Mouse (Mus musculus) layer of hippocampus, postnatal 25 days (tissue): Measurements from ENCODE around the gene Bbx. TPM values are rescaled to one million over a fixed set of nuclear protein-coding genes. Genes with fewer than 3 reads are reported as not detected.

Source experiments
- DNase-seq, 2 experiments: peaks; one replicate each; pipeline ENCODE4 v3.0.0; 2022; ENCODE audit warnings: mixed read lengths in 2 of 2, low spot score in 1 of 2; ENCODE audit errors: extremely low spot score in 1 of 2
- total RNA-seq, 2 experiments: library from RNA; stranded (reverse); gene quantifications; 2 replicates each; pipeline ENCODE4 v1.2.3; 2021

Bbx gene
- 10 to 100 TPM; 20.9 to 21.3 TPM for total RNA-seq

- DNase-seq = peak; percentile 96 to 99
Observed at GRCm38 (mm10) chr16:50432062-50432878, at the start of gene Bbx. Gene Bbx (minus strand): TSS chr16:50432390.

DNA sequence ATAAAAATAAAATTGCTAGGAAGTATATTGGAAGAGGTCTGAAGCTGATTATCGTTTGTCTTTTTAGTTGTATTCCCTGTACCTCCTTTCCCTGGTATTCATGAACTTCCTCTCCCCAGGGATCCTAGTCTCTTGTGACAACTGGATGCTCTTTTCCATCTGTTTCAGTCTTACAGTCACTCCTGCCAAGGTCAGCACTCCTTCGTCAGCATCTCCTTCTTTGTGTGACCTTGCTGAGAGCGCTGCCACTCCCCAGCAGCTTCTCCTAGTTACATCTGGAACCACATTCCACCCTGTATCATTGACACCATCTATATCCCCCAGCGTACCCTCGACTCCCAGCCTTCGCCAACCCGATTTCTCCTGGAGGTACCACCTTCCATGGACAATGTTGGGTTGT, 49.7 kb upstream of the Bbx start:
- no peak for DNase-seq

DNA sequence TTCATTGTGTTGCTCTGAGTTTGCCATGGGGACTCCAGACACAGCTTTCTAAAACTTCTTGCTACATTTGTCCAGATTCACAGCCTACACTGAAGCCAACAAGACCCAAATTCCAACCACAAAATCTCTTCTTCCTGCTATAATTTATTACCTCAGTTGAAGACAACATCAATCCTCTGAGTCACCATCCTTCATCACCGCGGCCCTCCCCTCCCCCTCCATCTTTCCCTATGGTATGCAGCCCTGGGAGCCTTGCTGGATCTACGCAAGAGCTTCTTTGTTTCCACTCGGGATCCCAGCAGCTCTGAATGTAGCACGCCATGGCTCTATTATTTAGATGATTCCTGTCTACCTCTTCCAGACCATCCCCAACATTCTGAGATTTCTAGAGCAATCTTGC, 49.2 kb upstream of the Bbx start:
- DNase-seq = no peak

DNA sequence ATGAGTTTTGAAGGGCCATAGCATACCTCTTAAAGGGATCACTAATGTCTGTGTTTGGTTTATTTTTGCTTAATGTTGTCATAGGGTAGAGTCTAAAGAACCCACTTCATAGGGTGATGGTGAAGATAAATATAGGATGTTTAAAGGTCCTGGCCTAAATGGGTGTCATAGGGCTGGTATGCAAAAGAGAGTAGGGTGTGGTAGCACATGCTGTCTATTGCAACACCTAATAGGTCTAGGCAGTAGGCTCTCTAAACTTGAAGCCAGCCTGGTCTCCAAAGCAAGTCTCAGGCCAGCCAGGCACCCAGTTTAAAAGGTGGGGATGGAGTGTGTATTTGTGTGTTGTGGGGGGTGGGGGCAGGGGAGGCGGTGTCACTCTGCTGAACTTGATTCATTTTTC, 46.5 kb upstream of the Bbx start:
- DNase-seq = no peak

GRCm38 (mm10) chr16:50477628-50478027, 45.4 kb upstream of the Bbx start:
- DNase-seq = no peak

DNA sequence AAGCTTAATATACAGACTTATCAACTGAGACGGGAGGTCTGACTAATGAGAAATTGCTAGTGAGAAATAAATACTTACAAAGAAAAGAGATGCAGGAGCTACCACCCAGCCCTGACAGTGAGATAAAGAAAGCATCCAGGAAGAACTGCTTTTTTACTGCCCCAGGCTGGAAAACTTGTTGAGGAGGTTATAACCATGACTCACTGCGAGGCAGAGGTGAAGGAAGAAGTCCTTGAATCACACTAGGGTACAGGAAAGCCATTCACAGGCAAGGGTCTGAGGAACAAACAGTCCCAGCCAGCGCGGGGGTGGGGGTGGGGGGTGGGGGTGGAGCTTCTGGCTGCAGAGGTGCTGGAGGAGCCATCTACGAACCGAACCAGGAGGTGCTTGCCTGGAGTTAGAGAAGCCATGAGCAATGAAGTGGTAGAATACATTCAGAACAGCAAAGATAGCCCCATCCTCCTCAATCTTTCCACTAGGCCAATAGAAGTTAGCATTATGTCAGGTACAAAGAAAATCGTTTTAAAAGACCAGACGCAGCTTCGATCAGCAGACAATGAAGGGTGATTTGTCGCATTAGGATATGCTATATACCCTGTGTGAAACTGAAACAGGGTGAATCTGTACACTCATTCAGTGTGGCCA, 30.2 kb upstream of the Bbx start:
- DNase-seq = no peak

GRCm38 (mm10) chr16:50459146-50459545, 27.0 kb upstream of the Bbx start:
- no peak for DNase-seq

- no peak for DNase-seq
Observed at GRCm38 (mm10) chr16:50456053-50456452, 23.9 kb upstream of the Bbx start.

- no peak for DNase-seq
Observed at GRCm38 (mm10) chr16:50449086-50449485, 16.9 kb upstream of the Bbx start.

GRCm38 (mm10) chr16:50445014-50445413, 12.8 kb upstream of the Bbx start:
- DNase-seq = no peak

GRCm38 (mm10) chr16:50438816-50439215, 6.6 kb upstream of the Bbx start:
- DNase-seq = no peak

- no peak for DNase-seq
Observed at GRCm38 (mm10) chr16:50437788-50438187, 5.6 kb upstream of the Bbx start.

GRCm38 (mm10) chr16:50437331-50437730, 5.1 kb upstream of the Bbx start:
- no peak for DNase-seq

DNA sequence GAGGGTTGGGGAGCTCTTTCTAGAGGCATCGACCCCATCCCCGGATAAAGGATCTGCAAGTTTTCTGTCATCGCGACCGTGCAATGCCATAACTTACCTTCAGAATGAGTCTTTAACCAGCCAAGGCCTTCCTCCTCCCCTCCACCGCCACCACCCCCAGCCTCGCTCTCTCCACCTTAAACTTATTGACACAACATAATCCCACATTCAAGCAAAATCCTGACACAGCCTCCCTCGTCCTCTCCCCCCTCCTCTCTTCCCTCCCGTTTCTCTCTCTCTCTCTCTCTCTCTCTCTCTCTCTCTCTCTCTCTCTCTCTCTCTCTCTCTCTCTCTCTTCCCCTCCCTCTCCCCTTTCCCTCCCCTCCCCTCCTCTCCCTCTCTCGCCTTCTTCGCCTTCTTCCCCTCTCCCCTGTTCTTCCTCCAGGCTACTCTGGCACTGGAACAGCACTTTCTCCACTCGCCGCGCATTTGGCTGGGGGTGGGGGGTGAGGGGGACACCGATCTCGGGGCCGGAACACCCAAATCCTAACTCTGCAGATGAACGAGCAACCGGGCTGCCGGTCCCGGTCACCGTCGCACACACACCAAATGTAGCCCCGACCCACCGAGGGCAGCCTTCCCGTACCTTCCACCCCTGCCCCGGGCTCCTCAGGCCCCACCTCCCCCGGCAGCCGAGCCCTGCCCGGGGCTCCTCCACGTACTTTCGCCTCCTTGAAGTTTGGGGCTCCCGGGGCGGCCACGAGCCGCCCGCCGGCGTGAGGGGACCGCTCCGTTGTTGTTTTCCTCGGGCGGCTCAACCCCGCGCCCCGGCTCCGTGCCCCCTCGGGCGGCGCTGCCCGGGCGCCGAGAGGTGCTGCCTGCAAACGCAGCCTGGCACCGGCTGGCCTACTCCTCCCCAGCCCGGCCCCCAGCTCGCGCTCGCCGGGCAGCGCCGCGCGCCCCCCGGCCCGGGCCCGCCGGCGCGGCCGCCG, 894 bp downstream of the Bbx start:
- DNase-seq = peak; percentile 20 to 34

DNA sequence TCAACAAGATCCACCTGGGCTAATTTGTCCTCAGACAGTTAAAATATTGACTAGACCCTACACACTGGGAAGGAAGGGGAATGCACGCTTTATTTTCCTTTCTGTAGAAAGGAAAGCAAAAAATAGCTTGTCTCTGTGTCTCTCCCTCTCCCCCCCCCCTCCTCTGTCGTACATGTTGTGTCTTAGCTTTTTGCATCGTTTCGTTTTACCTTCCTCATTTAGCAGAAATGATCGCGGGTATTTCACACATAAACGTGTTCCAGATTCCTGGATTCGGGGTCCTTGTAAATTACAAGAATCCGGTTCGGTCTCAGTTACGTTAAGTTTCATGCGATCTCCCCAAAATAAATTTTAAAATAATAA, 1.7 kb downstream of the Bbx start:
- no peak for DNase-seq

DNA sequence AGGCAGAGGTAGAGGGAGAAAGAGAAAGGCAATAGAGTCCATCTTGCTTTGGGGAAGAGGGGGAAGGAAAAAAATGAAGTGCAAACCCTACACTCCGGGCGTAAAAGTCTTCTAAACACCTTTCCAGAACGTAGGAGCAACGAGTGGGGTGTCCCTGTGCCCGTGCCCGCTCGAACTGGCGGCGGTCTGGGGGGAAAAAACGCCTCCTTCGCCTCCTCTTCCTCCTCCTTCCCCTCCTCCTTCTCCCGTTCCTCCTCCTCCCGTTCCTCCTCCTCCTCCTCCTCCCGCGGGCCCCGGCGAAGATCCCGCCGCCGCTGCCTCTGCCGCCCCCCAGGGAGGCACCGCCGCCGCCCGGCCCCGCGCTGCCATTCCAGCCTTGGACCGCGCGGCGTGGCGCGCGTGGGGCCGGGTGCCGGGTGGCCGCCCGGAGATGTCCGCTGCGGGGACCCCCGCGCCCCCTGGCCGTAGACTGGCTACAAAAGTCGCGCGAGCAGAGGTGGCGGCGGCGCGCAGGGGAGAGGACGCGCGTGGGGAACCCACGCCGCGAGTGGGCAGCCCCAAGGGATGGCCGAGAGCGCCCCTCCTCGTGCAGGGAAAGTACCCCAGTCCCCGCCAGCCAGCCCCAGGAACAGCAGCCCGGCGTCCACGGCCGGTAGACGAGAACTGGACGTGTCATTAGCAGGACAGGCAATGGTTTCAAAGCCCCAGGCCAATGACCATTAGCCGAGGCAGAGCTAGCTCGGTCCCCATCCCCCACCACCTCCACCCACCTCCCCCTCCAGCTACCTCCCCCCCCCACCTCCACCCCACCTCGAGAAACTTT, 2.3 kb downstream of the Bbx start:
- peak; percentile 24 to 32 for DNase-seq

- DNase-seq = peak in 1 of 2 experiments; percentile 9
Observed at GRCm38 (mm10) chr16:50428871-50429691, 3.1 kb downstream of the Bbx start.

DNA sequence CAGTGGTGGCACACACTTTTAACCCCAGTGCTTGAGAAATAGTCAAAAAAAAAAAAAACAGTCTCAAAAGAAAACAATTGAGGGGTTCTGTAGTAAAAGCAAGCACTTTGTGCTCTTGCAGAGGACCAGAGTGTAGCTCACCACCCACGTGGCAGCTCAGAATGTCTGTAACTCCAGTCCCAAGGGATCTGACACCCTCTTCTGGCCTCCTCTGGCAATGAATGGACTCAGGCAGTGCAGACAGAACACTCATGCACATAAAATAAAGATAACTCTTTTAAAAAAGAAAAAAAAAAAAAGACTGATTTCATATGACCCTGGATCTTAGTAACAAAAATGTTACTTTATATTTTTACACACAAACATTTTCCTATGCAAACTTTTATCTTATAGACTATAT, 12.1 kb downstream of the Bbx start:
- no peak for DNase-seq

DNA sequence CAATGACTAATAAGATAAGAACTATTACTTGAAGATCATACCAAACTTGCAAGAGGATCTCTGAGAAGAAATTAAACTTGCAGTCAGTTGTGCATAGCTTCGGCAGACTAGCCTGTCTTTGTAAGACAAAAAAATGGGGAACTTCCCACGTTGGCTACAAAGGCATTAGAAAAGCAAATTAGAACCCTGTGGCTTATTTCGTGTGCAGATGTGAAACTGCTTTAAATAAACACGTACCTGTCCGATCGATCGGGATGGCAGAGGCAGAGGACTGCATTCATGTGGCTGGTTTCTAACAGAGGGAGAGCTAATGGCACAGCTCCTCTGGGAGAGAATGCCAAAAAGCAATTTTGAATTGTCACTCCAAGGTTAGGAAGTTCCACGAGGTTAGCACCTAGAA, 16.8 kb downstream of the Bbx start:
- no peak for DNase-seq
